8 mouse cellular contexts compared by ENCODE assay signal in the genomic region with DNA sequence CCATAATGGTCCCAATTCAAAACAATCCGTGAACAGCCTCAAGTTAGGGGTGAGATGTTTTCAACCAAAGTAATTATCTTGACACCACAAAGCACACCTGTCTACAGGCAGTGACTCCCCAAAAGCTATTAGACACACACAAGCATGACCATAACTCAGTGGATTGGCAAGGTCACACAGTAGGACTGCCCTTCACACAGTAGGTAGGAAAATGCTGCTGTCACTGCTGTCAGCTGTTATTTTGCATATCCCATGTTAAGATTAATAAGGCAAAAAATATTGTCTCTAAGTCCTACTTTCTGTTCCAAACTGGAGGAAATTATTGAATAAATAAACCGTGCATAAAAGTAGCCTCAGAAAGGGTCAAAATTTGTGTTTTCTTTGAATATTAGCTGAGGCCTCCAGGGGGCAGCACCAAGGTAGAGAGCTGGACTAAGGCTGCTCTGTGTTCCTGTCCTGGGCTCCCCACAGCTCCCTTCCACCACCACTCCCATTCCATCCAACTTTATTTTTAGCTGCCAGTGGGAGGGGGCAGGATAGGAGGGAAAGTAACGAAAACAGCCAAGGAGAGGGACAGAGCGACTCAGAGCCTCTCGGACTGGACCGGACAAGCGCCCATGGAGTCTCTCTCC. TPM values are rescaled to one million over a fixed set of nuclear protein-coding genes. Genes with fewer than 3 reads are reported as not detected.
DNase-seq lines count a peak whose midpoint lies in the region; ATAC-seq lines count a peak whose summit lies in the region.

Gene Itga10, plus strand, starts transcription at position 567 of the 632 bp plus-strand sequence.

- H3K27me3 ChIP-seq in embryonic facial prominence, embryonic 15.5 days, result no peaks in the 10 kb centered on the region
- no peaks in the 10 kb centered on the region for H3K27me3 ChIP-seq in lung, embryonic 16.5 days (ENCODE audit: control insufficient read depth, insufficient read depth, low read depth, low read length)

- no peaks in the 10 kb centered on the region for H3K9me3 ChIP-seq in embryonic facial prominence, embryonic 15.5 days (replicated peaks)
- H3K9me3 ChIP-seq in lung, embryonic 16.5 days (ENCODE audit: control insufficient read depth, low read length), result no peaks in the 10 kb centered on the region

- WGBS in embryonic facial prominence, embryonic 15.5 days, result 59% methylated on average over 7 of the region's 7 CpGs
- 58% methylated on average over 7 of the region's 7 CpGs for WGBS in lung, embryonic 16.5 days

- H3K9ac ChIP-seq in embryonic facial prominence, embryonic 15.5 days, result no peak within 1 kb of the TSS
- H3K9ac ChIP-seq in lung, embryonic 16.5 days (ENCODE audit: low read length), result no peak within 1 kb of the TSS

- DNase-seq in heart, adult 11 months, result peak; percentile 93
- DNase-seq in heart, postnatal 25 days (ENCODE audit: low spot score), result no peak
- peak; percentile 43 for DNase-seq in urinary bladder, postnatal 25 days (ENCODE audit: low spot score)
- no peak for DNase-seq in urinary bladder, adult 18-20 months (ENCODE audit: low spot score in 2 of 2)
- peak; percentile 65 for DNase-seq in heart, postnatal 4 days

- peaks cover 29% of the 10 kb centered on the region for H3K36me3 ChIP-seq in embryonic facial prominence, embryonic 15.5 days
- H3K36me3 ChIP-seq in lung, embryonic 16.5 days (ENCODE audit: control insufficient read depth, insufficient read depth, low read length), result peaks cover 15% of the 10 kb centered on the region; the same call in 1 of the 2 replicates

- intact Hi-C loops in heart, postnatal 25 days (cut with DNase I), result no loop called here

- peak within 1 kb of the TSS; percentile 3; the same call in 1 of the 2 replicates for H3K27ac ChIP-seq in embryonic facial prominence, embryonic 15.5 days (replicated peaks)
- H3K27ac ChIP-seq in lung, embryonic 16.5 days (ENCODE audit: low read length), result no peak within 1 kb of the TSS

- peak; percentile 81 for ATAC-seq in embryonic facial prominence, embryonic 15.5 days (ENCODE audit: insufficient number of reproducible peaks, low FRiP score, low TSS enrichment, low read depth)
- ATAC-seq in lung, embryonic 16.5 days (ENCODE audit: low read depth), result peak; percentile 79
- ATAC-seq in monocyte, adult 5-6 weeks (replicated peaks; ENCODE audit: insufficient number of reproducible peaks, low FRiP score, low TSS enrichment, poor library complexity, severe bottlenecking), result no peak

- H3K4me1 ChIP-seq in embryonic facial prominence, embryonic 15.5 days, result no peaks in the 10 kb centered on the region
- no peaks in the 10 kb centered on the region for H3K4me1 ChIP-seq in lung, embryonic 16.5 days (replicated peaks; ENCODE audit: control insufficient read depth, insufficient read depth, low read length)

- H3K4me2 ChIP-seq in embryonic facial prominence, embryonic 15.5 days (replicated peaks), result no peak within 1 kb of the TSS
- H3K4me2 ChIP-seq in lung, embryonic 16.5 days (ENCODE audit: low read depth, low read length), result no peak within 1 kb of the TSS

- H3K4me3 ChIP-seq in embryonic facial prominence, embryonic 15.5 days (replicated peaks), result peak within 1 kb of the TSS; percentile 10; the same call in 1 of the 2 replicates
- no peak within 1 kb of the TSS for H3K4me3 ChIP-seq in lung, embryonic 16.5 days (ENCODE audit: low read length)

RNA-seq across cellular contexts. Expression of gene Itga10, which starts in this region (rescaled TPM):
- 1 to 10 TPM in 1 of 2 experiments, under 1 TPM in 1; 0.84 to 1.0 TPM for total RNA-seq in heart, postnatal 25 days (2021)
- 6.3 and 6.9 TPM in 2 replicates for polyA plus RNA-seq in embryonic facial prominence, embryonic 15.5 days (2015; fragmentation: Nextera tagmentation; extraction: Ambion mirVana)
- 1 to 10 TPM; 1.0 to 1.3 TPM for total RNA-seq in heart, postnatal 4 days (2021)
- polyA plus RNA-seq in lung, embryonic 16.5 days (2015; fragmentation: Nextera tagmentation; extraction: Ambion mirVana), result 1.0 TPM in 2 replicates
- 0.21 to 1.2 TPM (median 0.38 TPM) in 3 replicates for total RNA-seq in monocyte, adult 5-6 weeks (2017)

Comparison
In these comparisons a context has a peak if more than half of its experiments do, and no peak if none do; other contexts are left out.
1. DNase-seq: peak in heart, adult 11 months (single experiment), urinary bladder, postnatal 25 days (single experiment) and heart, postnatal 4 days (single experiment); none in heart, postnatal 25 days (single experiment) and urinary bladder, adult 18-20 months (0 of 2).